Mouse (Mus musculus): ENCODE results near the gene Mcoln1. TPM values are rescaled to one million over a fixed set of nuclear protein-coding genes. Genes with fewer than 3 reads are reported as not detected.

Gene Mcoln1
- total RNA-seq, 2 experiments from 2014 or later = 20.1 to 32.9 TPM

DNA sequence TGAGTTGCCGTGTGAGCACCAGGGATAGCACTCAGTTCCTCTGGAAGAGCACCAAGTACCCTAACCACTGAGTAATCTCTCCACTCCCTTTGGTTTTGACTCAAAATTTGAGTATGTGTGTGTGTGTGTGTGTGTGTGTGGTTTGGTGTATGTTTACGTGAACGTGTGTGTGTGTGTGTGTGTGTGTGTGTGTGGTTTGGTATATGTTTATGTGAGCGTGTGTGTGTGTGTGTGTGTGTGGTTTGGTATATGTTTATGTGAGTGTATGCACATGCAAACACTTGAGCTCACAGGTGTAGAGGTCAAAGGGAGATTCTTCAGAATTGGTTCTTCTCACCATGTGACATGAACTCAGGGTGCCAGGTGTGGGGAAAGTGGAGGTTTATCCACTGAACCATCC, 55.9 kb downstream of the Mcoln1 start:
- no peak for ATAC-seq (ENCODE audit: poor library complexity, severe bottlenecking)

Other genes starting within 250 kb of the Mcoln1 start
- gene Insr, start 220.8 kb upstream of the Mcoln1 start, total RNA-seq (2015) = 23.7 and 24.8 TPM in 2 replicates
- gene Insr, start 220.8 kb upstream of the Mcoln1 start, total RNA-seq (2017) = 13.5 and 18.1 TPM in 2 replicates
- 17.0 and 17.9 TPM in 2 replicates for gene A430078G23Rik, start 147.0 kb upstream of the Mcoln1 start, total RNA-seq (2015)
- 30.3 and 35.7 TPM in 2 replicates for gene A430078G23Rik, start 147.0 kb upstream of the Mcoln1 start, total RNA-seq (2017)
- gene Arhgef18, start 107.5 kb upstream of the Mcoln1 start, total RNA-seq (2015) = 43.8 and 45.0 TPM in 2 replicates
- 38.4 and 45.7 TPM in 2 replicates for gene Arhgef18, start 107.5 kb upstream of the Mcoln1 start, total RNA-seq (2017)
- gene Pex11g, start 32.8 kb upstream of the Mcoln1 start, total RNA-seq (2015) = 0.20 and 0.32 TPM in 2 replicates
- gene Pex11g, start 32.8 kb upstream of the Mcoln1 start, total RNA-seq (2017) = 0.99 TPM in 1 of 2 replicates, not detected in the other
- gene Tex45, start 29.6 kb upstream of the Mcoln1 start, total RNA-seq (2015) = not detected in 2 replicates
- not detected in 2 replicates for gene Tex45, start 29.6 kb upstream of the Mcoln1 start, total RNA-seq (2017)
- gene Zfp358, start 7.3 kb upstream of the Mcoln1 start, total RNA-seq (2015) = 6.7 and 7.9 TPM in 2 replicates
- gene Zfp358, start 7.3 kb upstream of the Mcoln1 start, total RNA-seq (2017) = 2.4 and 3.3 TPM in 2 replicates
- gene Pnpla6, start 14.9 kb downstream of the Mcoln1 start, total RNA-seq (2015) = 9.5 and 13.9 TPM in 2 replicates
- 9.2 and 15.6 TPM in 2 replicates for gene Pnpla6, start 14.9 kb downstream of the Mcoln1 start, total RNA-seq (2017)
- gene C330021F23Rik, start 67.5 kb downstream of the Mcoln1 start, total RNA-seq (2015) = not detected in 2 replicates
- not detected in 2 replicates for gene C330021F23Rik, start 67.5 kb downstream of the Mcoln1 start, total RNA-seq (2017)
- 0.05 and 0.45 TPM in 2 replicates for gene Camsap3, start 86.8 kb downstream of the Mcoln1 start, total RNA-seq (2015)
- gene Camsap3, start 86.8 kb downstream of the Mcoln1 start, total RNA-seq (2017) = 0.08 TPM in 1 of 2 replicates, not detected in the other
- gene Xab2, start 120.9 kb downstream of the Mcoln1 start, total RNA-seq (2015) = 13.2 and 17.4 TPM in 2 replicates
- gene Xab2, start 120.9 kb downstream of the Mcoln1 start, total RNA-seq (2017) = 43.0 and 44.1 TPM in 2 replicates
- gene Pet100, start 121.1 kb downstream of the Mcoln1 start, total RNA-seq (2015) = 145 and 169 TPM in 2 replicates
- gene Pet100, start 121.1 kb downstream of the Mcoln1 start, total RNA-seq (2017) = 244 and 284 TPM in 2 replicates
- not detected in 2 replicates for gene Pcp2, start 125.1 kb downstream of the Mcoln1 start, total RNA-seq (2015)
- gene Pcp2, start 125.1 kb downstream of the Mcoln1 start, total RNA-seq (2017) = not detected in 2 replicates
- 160 and 188 TPM in 2 replicates for gene Stxbp2, start 130.5 kb downstream of the Mcoln1 start, total RNA-seq (2015)
- 148 and 205 TPM in 2 replicates for gene Stxbp2, start 130.5 kb downstream of the Mcoln1 start, total RNA-seq (2017)
- gene Retn, start 155.3 kb downstream of the Mcoln1 start, total RNA-seq (2015) = 0.22 TPM in 1 of 2 replicates, not detected in the other
- gene Retn, start 155.3 kb downstream of the Mcoln1 start, total RNA-seq (2017) = 0.45 and 0.59 TPM in 2 replicates
- gene Mcemp1, start 165.3 kb downstream of the Mcoln1 start, total RNA-seq (2015) = 240 and 256 TPM in 2 replicates
- 223 and 233 TPM in 2 replicates for gene Mcemp1, start 165.3 kb downstream of the Mcoln1 start, total RNA-seq (2017)
- gene Fcor, start 171.9 kb downstream of the Mcoln1 start, total RNA-seq (2015) = 14.4 and 15.0 TPM in 2 replicates
- gene Fcor, start 171.9 kb downstream of the Mcoln1 start, total RNA-seq (2017) = 6.3 and 22.9 TPM in 2 replicates
- 19.8 and 24.6 TPM in 2 replicates for gene Trappc5, start 175.8 kb downstream of the Mcoln1 start, total RNA-seq (2015)
- 38.7 and 40.6 TPM in 2 replicates for gene Trappc5, start 175.8 kb downstream of the Mcoln1 start, total RNA-seq (2017)
- 0.13 and 0.41 TPM in 2 replicates for gene Fcer2a, start 193.7 kb downstream of the Mcoln1 start, total RNA-seq (2015)
- 0.33 TPM in 1 of 2 replicates, not detected in the other for gene Fcer2a, start 193.7 kb downstream of the Mcoln1 start, total RNA-seq (2017)
- gene Clec4g, start 220.2 kb downstream of the Mcoln1 start, total RNA-seq (2015) = 0.55 and 1.3 TPM in 2 replicates
- 0.33 and 1.2 TPM in 2 replicates for gene Clec4g, start 220.2 kb downstream of the Mcoln1 start, total RNA-seq (2017)
- gene Cd209a, start 248.5 kb downstream of the Mcoln1 start, total RNA-seq (2015) = 87.1 and 93.3 TPM in 2 replicates
- gene Cd209a, start 248.5 kb downstream of the Mcoln1 start, total RNA-seq (2017) = 80.2 and 95.6 TPM in 2 replicates